Mouse (Mus musculus) left cerebral cortex, postnatal 10 days (tissue): ENCODE results near the gene Cap1. TPM values are rescaled to one million over a fixed set of nuclear protein-coding genes. Genes with fewer than 3 reads are reported as not detected.
"Not testable (repeated sequence)": the region's sequence is repeated elsewhere in the genome, so short reads cannot be mapped to it uniquely, and the experiment has no call there.

Experiments used
- DNase-seq, 2 experiments: peaks; one replicate each; pipeline ENCODE4 v3.0.0; 2021 to 2022; ENCODE audit warnings: low spot score in 2 of 2, mixed read lengths in 1 of 2; ENCODE audit errors: extremely low spot score in 1 of 2
- intact Hi-C: fragments of 180-260 bp; cut with DNase I; formaldehyde crosslinking; loops from one replicate; pipeline ENCODE4 v1.15.1; 2025
- total RNA-seq, 2 experiments: library from RNA; stranded (reverse); gene quantifications; 2 replicates each; pipeline ENCODE4 v1.2.3; 2021

Cap1 gene
- total RNA-seq, 2 experiments from 2014 or later, result 203 to 204 TPM

GRCm38 (mm10) chr4:122854770-122855169, 31.1 kb downstream of the Cap1 start:
- DNase-seq, result no peak
- intact Hi-C loops, result no loop called here

- intact Hi-C loops, result no loop called here
- DNase-seq, result no peak
Observed at GRCm38 (mm10) chr4:122853691-122854090, 32.2 kb downstream of the Cap1 start.

- no peak for DNase-seq
- intact Hi-C loops, result no loop called here
Observed at GRCm38 (mm10) chr4:122851535-122851934, 34.3 kb downstream of the Cap1 start.

GRCm38 (mm10) chr4:122848150-122848621, 37.7 kb downstream of the Cap1 start:
- DNase-seq, result peak in 1 of 2 experiments; percentile 61
- intact Hi-C loops, result no loop called here

GRCm38 (mm10) chr4:122838416-122838815, 47.4 kb downstream of the Cap1 start:
- no peak for DNase-seq
- intact Hi-C loops, result loop anchor here (10.0 kb wide), 1 partner anchor 1604 kb away; no protein-coding TSS in a partner anchor

GRCm38 (mm10) chr4:122837994-122838393, 47.9 kb downstream of the Cap1 start:
- intact Hi-C loops, result loop anchor here (10.0 kb wide), 1 partner anchor 1603 kb away; no protein-coding TSS in a partner anchor

GRCm38 (mm10) chr4:122837180-122837730, 48.6 kb downstream of the Cap1 start:
- DNase-seq, result no peak
- intact Hi-C loops, result loop anchor here (10.0 kb wide), 1 partner anchor 1602 kb away; no protein-coding TSS in a partner anchor

More at GRCm38 (mm10) chr4:122837994-122838393, 47.9 kb downstream of the Cap1 start:
- no peak for DNase-seq

- intact Hi-C loops, result loop anchor here (10.0 kb wide), 1 partner anchor 1602 kb away; no protein-coding TSS in a partner anchor
- no peak for DNase-seq
Observed at GRCm38 (mm10) chr4:122836403-122836775, 49.5 kb downstream of the Cap1 start.

GRCm38 (mm10) chr4:122835530-122836402, 50.1 kb downstream of the Cap1 start, which contains the start of gene Ppt1:
Gene Ppt1 (plus strand): TSS chr4:122836242.
- peak; percentile 92 to 94 for DNase-seq
- intact Hi-C loops, result loop anchor here (10.0 kb wide), 1 partner anchor 1601 kb away; no protein-coding TSS in a partner anchor

GRCm38 (mm10) chr4:122831888-122832287, 54.0 kb downstream of the Cap1 start:
- intact Hi-C loops, result loop anchor here (10.0 kb wide), 1 partner anchor 1597 kb away; no protein-coding TSS in a partner anchor
- DNase-seq, result no peak

- no peak for DNase-seq
- intact Hi-C loops, result no loop called here
Observed at GRCm38 (mm10) chr4:122829339-122829738, 56.5 kb downstream of the Cap1 start.

- intact Hi-C loops, result no loop called here
- no peak for DNase-seq
Observed at GRCm38 (mm10) chr4:122827651-122828050, 58.2 kb downstream of the Cap1 start.

- DNase-seq, intact Hi-C loops: not testable (repeated sequence)
Observed at GRCm38 (mm10) chr4:122820941-122821340, 64.9 kb downstream of the Cap1 start.

GRCm38 (mm10) chr4:122816202-122816601, 69.7 kb downstream of the Cap1 start:
- DNase-seq, result no peak
- intact Hi-C loops, result no loop called here

GRCm38 (mm10) chr4:122811824-122812223, 74.0 kb downstream of the Cap1 start:
- DNase-seq, result no peak
- intact Hi-C loops, result no loop called here

- intact Hi-C loops, result no loop called here
Observed at GRCm38 (mm10) chr4:122811180-122811579, 74.7 kb downstream of the Cap1 start.

More at GRCm38 (mm10) chr4:122811180-122811579, 74.7 kb downstream of the Cap1 start:
- no peak for DNase-seq
